Mouse (Mus musculus) stomach, embryonic 16.5 days (tissue): ENCODE measurements around the gene Pdk2. TPM values are rescaled to one million over a fixed set of nuclear protein-coding genes. Genes with fewer than 3 reads are reported as not detected.

Source experiments
- ATAC-seq: fragments of 200-750 bp; cut with Nextera tagmentation; 2 replicates; pipeline ENCODE4 v1.8.0; 2017; ENCODE audit warnings: moderate number of reproducible peaks, moderate TSS enrichment; ENCODE audit not compliant: insufficient read depth, low FRiP score
- H3K27ac ChIP-seq: fragments of 300-500 bp; sonication (generic); 2 replicates; pipeline ENCODE4 v1.5.1; 2014; ENCODE audit warnings: low read length
- H3K27me3 ChIP-seq: fragments of 300-500 bp; sonication (generic); 2 replicates; pipeline ENCODE4 v1.6.1; 2014; ENCODE audit warnings: low read length, control low read depth, mixed read lengths; ENCODE audit not compliant: control insufficient read depth, insufficient read depth
- H3K36me3 ChIP-seq: fragments of 300-500 bp; sonication (generic); 2 replicates; pipeline ENCODE4 v1.6.1; 2014; ENCODE audit warnings: low read length; ENCODE audit not compliant: control insufficient read depth, insufficient read depth
- H3K4me1 ChIP-seq: fragments of 300-500 bp; sonication (generic); 2 replicates; pipeline ENCODE4 v1.6.1; 2014; ENCODE audit warnings: low read length, control low read depth, mixed read lengths; ENCODE audit not compliant: control insufficient read depth, insufficient read depth
- H3K4me2 ChIP-seq: fragments of 300-500 bp; sonication (generic); 2 replicates; pipeline ENCODE4 v1.6.1; 2014; ENCODE audit warnings: low read depth, low read length, mixed read lengths
- H3K4me3 ChIP-seq: fragments of 300-500 bp; sonication (generic); replicated peaks from 2 replicates; pipeline ENCODE4 v1.5.1; 2014; ENCODE audit warnings: mild to moderate bottlenecking, low read length
- H3K9ac ChIP-seq: fragments of 300-500 bp; sonication (generic); 2 replicates; pipeline ENCODE4 v1.6.1; 2014; ENCODE audit warnings: low read length
- H3K9me3 ChIP-seq: fragments of 300-500 bp; sonication (generic); replicated peaks from 2 replicates; pipeline ENCODE4 v1.6.1; 2016; ENCODE audit warnings: low read length, control low read depth; ENCODE audit not compliant: control insufficient read depth
- WGBS: fragments of 180-500 bp; shearing (Covaris S2); extraction: QIAGEN DNeasy Blood & Tissue Kit; methylation state at CpG from one replicate; pipeline ENCODE4 v1.1.7; 2014; 5-methylcytosine and 5-hydroxymethylcytosine counted together
- polyA plus RNA-seq: library from polyadenylated mRNA; unstranded; fragments of >200 nt; fragmentation: Nextera tagmentation; extraction: Ambion mirVana; gene quantifications from 2 replicates; pipeline ENCODE4 v1.2.1, GENCODE M21; 2015

The Pdk2 gene
- polyA plus RNA-seq = 37.9 and 39.3 TPM in 2 replicates

- H3K27me3 ChIP-seq = no peaks in the 10 kb centered on the region
- peak within 1 kb of the TSS; percentile 73 for H3K4me3 ChIP-seq
These were observed at the start of gene Pdk2 for GRCm38 (mm10) chr11:95041139-95041609. Pdk2 (minus strand) TSS chr11:95041354.

GRCm38 (mm10) chr11:95088857-95089779 lies 48.0 kb upstream of the Pdk2 start:
- Histone ChIP-seq H3K36me3 (no peaks in the 10 kb centered on the region), H3K4me2 (peak overlapping the region; percentile 24; the same call in 1 of the 2 replicates), H3K9ac (peak overlapping the region; percentile 48), H3K9me3 (no peaks in the 10 kb centered on the region), H3K27me3 (no peaks in the 10 kb centered on the region), H3K4me1 (peaks cover 28% of the 10 kb centered on the region), H3K4me3 (no peak overlapping the region), H3K27ac (peak overlapping the region; percentile 86)
- ATAC-seq = peak; percentile 12; the same call in 1 of the 2 replicates
- 68% methylated on average over 16 of the region's 16 CpGs for WGBS

More at GRCm38 (mm10) chr11:95041139-95041609, at the start of gene Pdk2:
- H3K9ac ChIP-seq = peak within 1 kb of the TSS; percentile 75
- under 1% methylated on average over 41 of the region's 41 CpGs for WGBS
- peak within 1 kb of the TSS; percentile 83 for H3K4me2 ChIP-seq
- H3K27ac ChIP-seq = peak within 1 kb of the TSS; percentile 61
- peaks cover 22% of the 10 kb centered on the region for H3K4me1 ChIP-seq
- no peaks in the 10 kb centered on the region for H3K36me3 ChIP-seq
- ATAC-seq = peak; percentile 96
- H3K9me3 ChIP-seq = no peaks in the 10 kb centered on the region

- no peaks in the 10 kb centered on the region for H3K27me3 ChIP-seq
- 0 out of 2 replicates have a peak overlapping the region, but pooled peaks have one; percentile 48 for H3K9ac ChIP-seq
- peaks cover 28% of the 10 kb centered on the region for H3K4me1 ChIP-seq
- H3K4me3 ChIP-seq = no peak overlapping the region
- no peaks in the 10 kb centered on the region for H3K36me3 ChIP-seq
- ATAC-seq = 0 out of 2 replicates have a peak, but pooled peaks have one; percentile 5
- WGBS = 55% methylated on average over 7 of the region's 7 CpGs
- 0 out of 2 replicates have a peak overlapping the region, but pooled peaks have one; percentile 24 for H3K4me2 ChIP-seq
- no peaks in the 10 kb centered on the region for H3K9me3 ChIP-seq
- H3K27ac ChIP-seq = peak overlapping the region; percentile 86
These were observed 47.1 kb upstream of the Pdk2 start for GRCm38 (mm10) chr11:95088286-95088685.

- no peaks in the 10 kb centered on the region for H3K27me3 ChIP-seq
- peaks cover 28% of the 10 kb centered on the region for H3K4me1 ChIP-seq
These were observed 46.4 kb upstream of the Pdk2 start for GRCm38 (mm10) chr11:95087301-95088228.

GRCm38 (mm10) chr11:95086229-95086628 lies 45.1 kb upstream of the Pdk2 start:
- no peaks in the 10 kb centered on the region for H3K36me3 ChIP-seq
- peaks cover 28% of the 10 kb centered on the region for H3K4me1 ChIP-seq
- WGBS = 49% methylated on average over 5 of the region's 5 CpGs
- no peaks in the 10 kb centered on the region for H3K9me3 ChIP-seq
- ATAC-seq = no peak
- no peak overlapping the region for H3K4me2 ChIP-seq
- H3K9ac ChIP-seq = no peak overlapping the region
- no peak overlapping the region for H3K27ac ChIP-seq
- H3K4me3 ChIP-seq = no peak overlapping the region
- H3K27me3 ChIP-seq = no peaks in the 10 kb centered on the region

More at GRCm38 (mm10) chr11:95087301-95088228, 46.4 kb upstream of the Pdk2 start:
- peak; percentile 56; the same call in 1 of the 2 replicates for ATAC-seq
- Histone ChIP-seq H3K36me3 (no peaks in the 10 kb centered on the region), H3K27ac (peak overlapping the region; percentile 86), H3K4me2 (peak overlapping the region; percentile 6; the same call in 1 of the 2 replicates), H3K4me3 (no peak overlapping the region), H3K9me3 (no peaks in the 10 kb centered on the region), H3K9ac (peak overlapping the region; percentile 17)
- WGBS = 43% methylated on average over 17 of the region's 17 CpGs

GRCm38 (mm10) chr11:95085710-95086109 lies 44.6 kb upstream of the Pdk2 start:
- 14% methylated on average over 5 of the region's 5 CpGs for WGBS
- peaks cover 28% of the 10 kb centered on the region for H3K4me1 ChIP-seq
- no peak overlapping the region for H3K27ac ChIP-seq
- no peak overlapping the region for H3K4me3 ChIP-seq
- H3K9me3 ChIP-seq = no peaks in the 10 kb centered on the region
- H3K9ac ChIP-seq = no peak overlapping the region; the same call in 1 of the 2 replicates
- H3K4me2 ChIP-seq = no peak overlapping the region
- no peak for ATAC-seq
- H3K36me3 ChIP-seq = no peaks in the 10 kb centered on the region
- no peaks in the 10 kb centered on the region for H3K27me3 ChIP-seq

GRCm38 (mm10) chr11:95084811-95085382 lies 43.7 kb upstream of the Pdk2 start:
- ATAC-seq = no peak
- Histone ChIP-seq H3K4me3 (no peak overlapping the region), H3K36me3 (no peaks in the 10 kb centered on the region), H3K27me3 (no peaks in the 10 kb centered on the region), H3K9ac (no peak overlapping the region), H3K27ac (no peak overlapping the region), H3K4me2 (no peak overlapping the region), H3K4me1 (peaks cover 35% of the 10 kb centered on the region), H3K9me3 (no peaks in the 10 kb centered on the region)
- 43% methylated on average over 5 of the region's 5 CpGs for WGBS

- ATAC-seq = no peak
These were observed 43.0 kb upstream of the Pdk2 start for GRCm38 (mm10) chr11:95084175-95084574.

More at GRCm38 (mm10) chr11:95084175-95084574, 43.0 kb upstream of the Pdk2 start:
- Histone ChIP-seq H3K4me1 (peaks cover 39% of the 10 kb centered on the region), H3K9me3 (no peaks in the 10 kb centered on the region), H3K27ac (no peak overlapping the region), H3K4me3 (no peak overlapping the region), H3K27me3 (no peaks in the 10 kb centered on the region), H3K36me3 (no peaks in the 10 kb centered on the region), H3K9ac (no peak overlapping the region), H3K4me2 (no peak overlapping the region)
- 30% methylated on average over 4 of the region's 4 CpGs for WGBS
